Mouse (Mus musculus) central nervous system, embryonic 11.5 days (tissue): Measurements from ENCODE around the gene Abca14. TPM values are rescaled to one million over a fixed set of nuclear protein-coding genes. Genes with fewer than 3 reads are reported as not detected.

Experiments
- polyA plus RNA-seq: library from polyadenylated mRNA; depleted of rRNA; stranded (reverse); fragments of >200 nt; gene quantifications from 2 replicates; pipeline ENCODE4 v1.2.3, GENCODE M21; 2012; rRNA removed

The Abca14 gene
- 0.02 and 0.05 TPM in 2 replicates for polyA plus RNA-seq

GRCm38 (mm10) chr7:120203789-120204188, at the start of gene Abca14:
Gene Abca14, plus strand, starts transcription at chr7:120203961.

GRCm38 (mm10) chr7:120173603-120174244, 30.0 kb upstream of the Abca14 start, which contains the start of gene Anks4b:
Gene Anks4b, plus strand, starts transcription at chr7:120173858.

GRCm38 (mm10) chr7:120201771-120202170, 2.0 kb upstream of the Abca14 start, which contains the start of gene Crym:
Gene Crym, minus strand, starts transcription at chr7:120202111.

GRCm38 (mm10) chr7:120328087-120328793, 124.5 kb downstream of the Abca14 start, which contains the start of gene Abca15:
Gene Abca15, plus strand, starts transcription at chr7:120328670.

Other genes with a start within 250 kb of the Abca14 start
- 0.02 and 0.14 TPM in 2 replicates for gene Dnah3, start 108.7 kb upstream of the Abca14 start, polyA plus RNA-seq
- 10.3 and 11.1 TPM in 2 replicates for gene Tmem159, start 101.6 kb upstream of the Abca14 start, polyA plus RNA-seq
- 0.10 TPM in 1 of 2 replicates, not detected in the other for gene Zp2, start 58.7 kb upstream of the Abca14 start, polyA plus RNA-seq
- gene Anks4b, start 30.1 kb upstream of the Abca14 start, polyA plus RNA-seq = 0.16 and 0.37 TPM in 2 replicates
- gene Crym, start 1.9 kb upstream of the Abca14 start, polyA plus RNA-seq = 21.2 and 25.7 TPM in 2 replicates
- not detected in 2 replicates for gene Abca15, start 124.7 kb downstream of the Abca14 start, polyA plus RNA-seq
- gene Abca16, start 205.7 kb downstream of the Abca14 start, polyA plus RNA-seq = 0.05 TPM in 1 of 2 replicates, not detected in the other